Mouse (Mus musculus): Measurements from ENCODE around the gene Dvl1.

DNA sequence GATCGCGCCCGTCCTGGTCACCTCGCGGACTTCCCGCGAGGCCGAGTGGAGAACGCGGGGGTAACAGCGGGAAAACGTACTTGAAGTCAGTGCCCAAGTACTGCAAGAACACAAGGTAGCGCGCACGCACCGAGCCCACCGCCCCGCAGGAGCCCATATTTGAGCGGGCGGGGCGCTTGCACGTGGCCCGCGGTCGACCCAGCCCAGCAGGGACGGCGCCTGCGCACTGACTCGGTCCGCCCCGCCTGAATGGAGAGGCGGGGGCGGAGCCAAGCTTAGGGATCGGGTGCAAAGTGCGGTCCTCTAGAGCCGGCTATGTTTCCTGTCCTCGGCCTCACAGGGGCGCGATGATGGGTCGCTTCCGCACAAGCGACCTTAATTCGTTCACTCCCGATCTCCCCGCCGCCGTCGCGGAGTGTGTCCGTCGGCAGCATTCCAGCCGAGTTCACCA is 44.4 kb downstream of the Dvl1 start, which contains the start of the genes Pusl1 and Acap3:
- peak; percentile 37; the same call in 1 of the 2 replicates for TF ChIP-seq POLR2A (IDR thresholded peaks at IDR 0.05; ENCODE audit: control insufficient read depth, low read depth, low read length)
- TF ChIP-seq CTCF (IDR thresholded peaks at IDR 0.05; ENCODE audit: control insufficient read depth, insufficient read depth, insufficient replicate concordance, low read depth, low read length): no peak

Data from testis, adult 2 months (tissue).